Mouse (Mus musculus) lung, postnatal 0 days (tissue): ENCODE measurements around the gene Mrnip. TPM values are rescaled to one million over a fixed set of nuclear protein-coding genes. Genes with fewer than 3 reads are reported as not detected.

ENCODE experiments used
- ATAC-seq: fragments of 200-750 bp; cut with Nextera tagmentation; 2 replicates; pipeline ENCODE4 v1.8.0; 2017; ENCODE audit warnings: moderate library complexity
- DNase-seq: peaks from one replicate; pipeline ENCODE4 v3.0.0-alpha.2; 2016; ENCODE audit warnings: low spot score
- H3K27ac ChIP-seq: fragments of 300-500 bp; sonication (generic); 2 replicates; pipeline ENCODE4 v1.5.1; 2014; ENCODE audit warnings: antibody characterized with exemption, mild to moderate bottlenecking, low read length, mixed read lengths
- H3K27me3 ChIP-seq: fragments of 300-500 bp; sonication (generic); replicated peaks from 2 replicates; pipeline ENCODE4 v1.6.1; 2014; ENCODE audit warnings: low read length, mixed read lengths; ENCODE audit not compliant: insufficient read depth
- H3K36me3 ChIP-seq: fragments of 300-500 bp; sonication (generic); 2 replicates; pipeline ENCODE4 v1.6.1; 2014; ENCODE audit warnings: low read length, mixed read lengths; ENCODE audit not compliant: insufficient read depth
- H3K4me1 ChIP-seq: fragments of 300-500 bp; sonication (generic); 2 replicates; pipeline ENCODE4 v1.6.1; 2014; ENCODE audit warnings: antibody characterized with exemption, low read depth, low read length, mixed read lengths; ENCODE audit not compliant: insufficient read depth
- H3K4me2 ChIP-seq: fragments of 300-500 bp; sonication (generic); replicated peaks from 2 replicates; pipeline ENCODE4 v1.6.1; 2014; ENCODE audit warnings: low read depth, mild to moderate bottlenecking, low read length, moderate library complexity, mixed read lengths
- H3K4me3 ChIP-seq: fragments of 300-500 bp; sonication (generic); 2 replicates; pipeline ENCODE4 v1.5.1; 2014; ENCODE audit warnings: low read depth, low read length
- H3K9ac ChIP-seq: fragments of 300-500 bp; sonication (generic); replicated peaks from 2 replicates; pipeline ENCODE4 v1.6.1; 2014; ENCODE audit warnings: low read depth, mild to moderate bottlenecking
- H3K9me3 ChIP-seq: fragments of 300-500 bp; sonication (generic); 2 replicates; pipeline ENCODE4 v1.6.1; 2016; ENCODE audit warnings: low read length, mixed read lengths
- CTCF ChIP-seq: IDR thresholded peaks from 2 replicates; pipeline ENCODE4 v1.5.1; 2016; ENCODE audit warnings: antibody characterized with exemption, mild to moderate bottlenecking
- EP300 ChIP-seq: IDR thresholded peaks from 2 replicates; pipeline ENCODE4 v1.6.1; 2016; ENCODE audit warnings: antibody characterized with exemption, mild to moderate bottlenecking, control low read depth
- WGBS: fragments of 180-500 bp; shearing (Covaris S2); extraction: QIAGEN DNeasy Blood & Tissue Kit; methylation state at CpG from one replicate; pipeline ENCODE4 v1.1.7; 2014; 5-methylcytosine and 5-hydroxymethylcytosine counted together
- polyA plus RNA-seq: library from polyadenylated mRNA; unstranded; fragments of >200 nt; fragmentation: Nextera tagmentation; extraction: Ambion mirVana; gene quantifications from 2 replicates; pipeline ENCODE4 v1.2.1, GENCODE M21; 2015

The Mrnip gene
- polyA plus RNA-seq, 1 experiment from 2014 or later = 9.0 TPM

DNA sequence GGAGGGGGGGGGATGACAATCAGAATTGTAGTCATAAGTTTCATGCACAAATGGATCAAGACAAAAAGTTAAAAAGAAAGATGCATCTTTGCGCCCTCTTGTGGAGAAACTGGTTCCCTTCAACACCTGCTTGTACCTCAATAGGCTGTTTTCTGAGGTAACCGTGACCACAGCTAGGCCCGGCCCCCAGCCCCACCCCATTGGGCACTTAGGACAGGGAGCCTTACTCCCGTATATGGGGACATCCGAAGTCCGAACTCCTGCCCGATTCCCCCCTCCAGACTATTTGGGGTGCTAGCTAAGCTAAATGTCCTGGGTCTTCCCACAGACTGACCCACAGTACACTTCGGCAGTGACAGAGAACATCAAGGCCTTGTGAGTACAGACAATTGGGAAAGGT is 57.2 kb downstream of the Mrnip start:
- no peaks in the 10 kb centered on the region for H3K9me3 ChIP-seq
- peak overlapping the region; percentile 50 for H3K4me2 ChIP-seq
- peak; percentile 86 for DNase-seq
- no peak overlapping the region for H3K9ac ChIP-seq
- WGBS = 36% methylated on average over 8 of the region's 8 CpGs
- H3K27me3 ChIP-seq = no peaks in the 10 kb centered on the region
- H3K4me3 ChIP-seq = 0 out of 2 replicates have a peak overlapping the region, but pooled peaks have one; percentile 2
- H3K27ac ChIP-seq = no peak overlapping the region
- H3K36me3 ChIP-seq = peaks cover 34% of the 10 kb centered on the region; the same call in 1 of the 2 replicates
- peaks cover 20% of the 10 kb centered on the region; the same call in 1 of the 2 replicates for H3K4me1 ChIP-seq
- TF ChIP-seq CTCF = peak; percentile 74
- no peak for TF ChIP-seq EP300
- peak; percentile 44 for ATAC-seq

DNA sequence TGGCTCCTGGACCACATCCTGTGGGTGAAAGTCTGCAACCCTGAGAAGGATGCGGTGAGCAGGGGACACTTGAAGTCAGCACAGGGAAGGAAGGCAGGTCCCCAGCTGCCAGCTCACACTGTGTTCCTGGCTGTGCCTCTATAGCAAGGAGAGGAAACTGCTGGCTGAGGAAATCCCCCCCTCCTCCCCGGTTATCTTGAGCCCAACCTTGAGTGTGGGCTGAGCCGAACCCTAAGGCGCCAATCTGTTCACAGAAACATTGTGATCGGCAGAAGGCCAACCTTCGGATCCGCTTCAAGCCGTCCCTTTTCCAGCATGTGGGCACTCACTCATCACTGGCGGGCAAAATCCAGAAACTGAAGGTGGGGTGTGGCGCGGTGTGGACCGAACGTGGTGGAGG is 58.8 kb downstream of the Mrnip start:
- no peak for ATAC-seq
- DNase-seq = no peak
- H3K4me1 ChIP-seq = peaks cover 18% of the 10 kb centered on the region; the same call in 1 of the 2 replicates
- H3K4me3 ChIP-seq = no peak overlapping the region
- H3K27me3 ChIP-seq = no peaks in the 10 kb centered on the region
- H3K36me3 ChIP-seq = peaks cover 34% of the 10 kb centered on the region; the same call in 1 of the 2 replicates
- whole genome bisulfite sequencing = 94% methylated on average over 13 of the region's 13 CpGs
- H3K9ac ChIP-seq = no peak overlapping the region
- no peak overlapping the region for H3K27ac ChIP-seq
- H3K9me3 ChIP-seq = no peaks in the 10 kb centered on the region
- H3K4me2 ChIP-seq = no peak overlapping the region
- TF ChIP-seq CTCF (no peak), EP300 (no peak)

DNA sequence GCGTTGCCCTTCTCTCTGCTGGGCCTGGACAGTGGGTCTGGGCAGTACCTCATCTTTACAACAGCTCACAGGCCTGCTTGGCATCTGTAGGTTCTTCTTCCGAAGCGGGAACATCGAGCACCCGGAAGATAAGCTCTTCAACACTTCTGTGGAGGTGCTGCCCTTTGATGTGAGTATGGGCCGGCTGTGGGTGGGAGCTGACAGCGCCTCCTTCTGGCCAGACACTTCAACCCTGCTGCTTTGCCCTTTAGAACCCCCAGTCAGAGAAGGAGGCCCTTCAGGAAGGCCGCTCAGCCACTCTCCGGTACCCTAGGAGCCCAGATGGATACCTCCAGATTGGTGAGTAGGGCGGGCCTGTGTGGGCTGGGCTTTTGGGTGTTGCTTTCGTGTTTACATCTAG is 59.7 kb downstream of the Mrnip start:
- H3K27ac ChIP-seq = no peak overlapping the region
- H3K4me1 ChIP-seq = peaks cover 13% of the 10 kb centered on the region; the same call in 1 of the 2 replicates
- WGBS = 85% methylated on average over 11 of the region's 11 CpGs
- no peak overlapping the region for H3K9ac ChIP-seq
- H3K36me3 ChIP-seq = peaks cover 34% of the 10 kb centered on the region; the same call in 1 of the 2 replicates
- no peak overlapping the region for H3K4me2 ChIP-seq
- DNase-seq (no peak), ATAC-seq (no peak)
- TF ChIP-seq CTCF (peak; percentile 49), EP300 (no peak)
- H3K9me3 ChIP-seq = no peaks in the 10 kb centered on the region
- no peaks in the 10 kb centered on the region for H3K27me3 ChIP-seq
- H3K4me3 ChIP-seq = no peak overlapping the region

DNA sequence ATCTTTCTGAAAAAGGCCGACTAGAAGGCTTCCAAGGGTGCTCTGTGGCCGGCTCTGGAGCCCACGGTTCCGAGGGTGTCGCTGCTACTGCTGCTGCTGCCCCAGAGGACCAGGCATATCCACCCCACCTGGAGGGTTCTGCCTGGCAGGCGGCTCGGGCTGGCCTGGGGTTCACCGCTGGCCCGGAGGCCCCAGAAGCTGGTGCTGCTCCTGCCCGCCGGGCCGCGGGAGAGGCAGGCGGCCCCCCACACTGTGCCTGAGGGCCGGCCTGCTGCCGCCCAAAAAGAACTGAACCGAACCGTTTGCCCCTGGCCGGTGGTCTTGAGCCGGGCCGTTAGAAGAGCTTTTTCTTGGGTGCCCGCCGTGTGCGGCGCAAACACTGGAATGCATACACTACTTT is 60.4 kb downstream of the Mrnip start:
- no peak for DNase-seq
- Histone ChIP-seq H3K9me3 (no peaks in the 10 kb centered on the region), H3K36me3 (peaks cover 34% of the 10 kb centered on the region; the same call in 1 of the 2 replicates), H3K4me3 (no peak overlapping the region), H3K4me2 (no peak overlapping the region), H3K27ac (no peak overlapping the region), H3K27me3 (no peaks in the 10 kb centered on the region), H3K9ac (no peak overlapping the region), H3K4me1 (peaks cover 7% of the 10 kb centered on the region; the same call in 1 of the 2 replicates)
- 96% methylated on average over 25 of the region's 25 CpGs for WGBS
- no peak for ATAC-seq
- TF ChIP-seq EP300 (no peak), CTCF (no peak)

DNA sequence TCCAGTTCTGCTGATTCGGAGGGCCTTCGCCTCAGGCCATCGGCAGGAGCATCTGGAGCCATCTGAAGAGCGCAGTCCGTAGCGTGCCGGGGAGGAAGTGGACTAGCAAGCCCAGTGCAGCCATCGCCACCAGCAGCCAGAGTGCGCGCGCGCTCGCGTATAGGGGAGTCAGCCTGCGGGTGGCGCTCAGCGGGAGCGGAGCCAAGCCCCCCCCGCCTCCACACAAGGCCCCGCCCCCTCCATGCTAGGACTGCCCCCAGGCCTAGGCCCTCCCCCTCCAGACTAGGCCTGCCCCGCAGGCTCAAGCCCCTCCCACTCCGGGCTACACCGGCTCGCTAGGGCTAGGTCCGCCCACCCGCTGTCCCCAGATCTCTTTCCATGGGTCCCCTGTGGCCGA is 62.3 kb downstream of the Mrnip start:
- peak; percentile 96 for DNase-seq
- WGBS = 4% methylated on average over 23 of the region's 27 CpGs
- H3K4me2 ChIP-seq = peak overlapping the region; percentile 69
- peak overlapping the region; percentile 47 for H3K4me3 ChIP-seq
- TF ChIP-seq EP300 = no peak
- TF ChIP-seq CTCF = peak; percentile 71
- no peaks in the 10 kb centered on the region for H3K4me1 ChIP-seq
- no peaks in the 10 kb centered on the region for H3K9me3 ChIP-seq
- peak overlapping the region; percentile 3; the same call in 1 of the 2 replicates for H3K9ac ChIP-seq
- H3K36me3 ChIP-seq = peaks cover 32% of the 10 kb centered on the region; the same call in 1 of the 2 replicates
- peak; percentile 94 for ATAC-seq
- no peaks in the 10 kb centered on the region for H3K27me3 ChIP-seq
- no peak overlapping the region for H3K27ac ChIP-seq

DNA sequence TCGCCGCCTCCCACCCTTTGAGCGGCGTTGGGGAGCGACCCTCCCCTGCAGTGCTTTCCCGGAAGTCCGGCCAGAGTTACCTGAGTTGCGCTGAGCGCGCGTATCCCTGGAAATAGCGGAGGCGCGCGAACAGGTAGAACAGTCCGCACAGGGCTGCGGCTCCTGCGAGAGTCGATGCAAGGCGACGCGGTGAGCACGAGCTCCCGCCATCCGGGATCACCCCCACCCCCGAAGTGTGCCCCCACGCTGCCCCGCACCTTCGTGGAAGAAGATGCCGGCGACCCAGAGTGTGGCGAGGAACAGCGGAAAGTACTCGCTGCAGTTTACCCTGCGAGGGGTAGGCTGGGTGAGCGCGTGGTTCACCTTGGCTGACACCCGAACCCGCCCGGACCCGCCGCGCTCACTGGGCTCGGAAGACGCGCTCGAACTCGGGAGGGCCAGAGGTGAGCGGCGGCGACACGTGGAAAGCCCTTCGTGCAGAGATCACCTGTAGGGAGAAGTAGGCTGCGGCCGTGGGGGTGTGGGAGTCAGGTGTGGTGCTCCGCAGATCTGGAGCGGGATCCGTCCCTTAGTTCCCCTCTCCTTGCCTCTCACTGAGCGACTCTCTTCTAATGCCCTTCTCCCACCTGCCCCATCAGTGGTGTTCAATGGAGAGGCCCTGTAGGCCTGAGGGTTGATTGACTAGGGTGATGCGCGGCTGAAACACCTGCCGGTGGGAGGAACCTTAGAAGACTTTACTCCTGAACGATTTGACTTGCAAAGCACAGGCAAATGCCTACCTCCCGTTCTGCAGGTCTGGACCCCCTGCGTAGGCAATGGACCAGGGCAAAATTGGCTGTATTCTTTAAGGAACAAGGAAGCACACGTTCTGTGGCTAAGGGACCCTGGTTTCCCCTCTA is 62.9 kb downstream of the Mrnip start:
- TF ChIP-seq EP300 (no peak), CTCF (no peak)
- Histone ChIP-seq H3K4me2 (peak overlapping the region; percentile 69), H3K4me1 (no peaks in the 10 kb centered on the region), H3K9me3 (no peaks in the 10 kb centered on the region), H3K36me3 (peaks cover 25% of the 10 kb centered on the region; the same call in 1 of the 2 replicates), H3K27ac (no peak overlapping the region), H3K9ac (peak overlapping the region; percentile 3; the same call in 1 of the 2 replicates), H3K27me3 (no peaks in the 10 kb centered on the region), H3K4me3 (peak overlapping the region; percentile 47)
- 6% methylated on average over 60 of the region's 66 CpGs for WGBS
- ATAC-seq (peak; percentile 40), DNase-seq (peak; percentile 36)
